Mouse (Mus musculus) lung, postnatal 0 days (tissue): ENCODE data around the gene Trdmt1.

Experiments used
- CTCF ChIP-seq: IDR thresholded peaks from 2 replicates; pipeline ENCODE4 v1.5.1; 2016; ENCODE audit warnings: antibody characterized with exemption, mild to moderate bottlenecking
- EP300 ChIP-seq: IDR thresholded peaks from 2 replicates; pipeline ENCODE4 v1.6.1; 2016; ENCODE audit warnings: antibody characterized with exemption, mild to moderate bottlenecking, control low read depth

DNA sequence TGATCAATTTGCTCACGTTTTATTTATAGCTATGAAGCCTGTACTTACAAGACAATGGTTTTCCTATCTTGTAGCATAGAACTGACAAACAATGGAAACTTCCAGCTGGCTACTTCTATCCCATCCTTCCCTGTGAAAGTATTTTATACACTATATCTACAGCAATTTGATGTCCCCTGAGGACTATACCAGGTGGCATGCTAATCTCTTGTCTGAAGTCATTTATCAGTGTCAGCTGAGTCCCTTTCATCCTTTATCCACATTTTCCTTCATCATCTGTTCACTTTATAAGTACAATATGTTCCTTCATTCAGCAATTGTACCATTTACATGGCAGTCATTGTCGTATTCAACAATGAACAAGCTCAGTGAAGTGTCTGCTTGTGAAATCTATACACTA is 17.3 kb downstream of the Trdmt1 start:
- TF ChIP-seq CTCF (no peak), EP300 (no peak)
